Mouse (Mus musculus): ENCODE results near the gene Zgrf1. TPM values are rescaled to one million over a fixed set of nuclear protein-coding genes. Genes with fewer than 3 reads are reported as not detected.

Gene Zgrf1
- polyA plus RNA-seq, 1 experiment, result 0.46 TPM

DNA sequence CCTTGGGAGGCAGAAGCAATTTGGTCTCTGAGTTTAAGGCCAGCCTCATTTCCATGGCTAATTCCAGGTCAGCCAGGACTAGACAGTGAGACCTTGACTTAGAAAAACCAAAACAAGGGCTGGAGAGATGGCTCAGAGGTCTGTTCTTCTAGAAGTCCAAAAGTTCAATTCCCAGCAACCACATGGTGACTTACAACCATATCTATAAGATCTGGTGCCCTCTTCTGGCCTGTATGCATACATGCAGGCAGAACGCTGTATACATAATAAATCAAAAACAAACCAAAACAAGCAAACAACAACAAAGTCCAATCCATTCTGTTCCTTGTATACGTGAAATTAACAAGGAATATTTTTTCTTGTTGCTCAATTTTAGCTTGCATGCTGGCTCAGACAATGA lies 54.8 kb downstream of the Zgrf1 start:
- peaks cover 2% of the 10 kb centered on the region for H3K36me3 ChIP-seq (ENCODE audit: control insufficient read depth, insufficient read depth)
- no peak overlapping the region for H3ac ChIP-seq (ENCODE audit: control insufficient read depth, insufficient read length)
- no peak overlapping the region for H3K4me3 ChIP-seq
- H3K4me2 ChIP-seq (ENCODE audit: low read depth), result no peak overlapping the region
- H3K79me2 ChIP-seq (ENCODE audit: control insufficient read depth, insufficient read depth), result no peaks in the 10 kb centered on the region
- no peak for TF ChIP-seq MYOD1 (IDR thresholded peaks at IDR 0.05; ENCODE audit: control insufficient read depth in 1 of 3, insufficient read length in 2 of 3, low read depth in 2 of 3)
- no peak for TF ChIP-seq TCF3 (IDR thresholded peaks at IDR 0.05; ENCODE audit: insufficient read length, low read depth)
- TF ChIP-seq POLR2A (IDR thresholded peaks at IDR 0.05; ENCODE audit: insufficient read length, low read depth), result no peak
- no peak for TF ChIP-seq REST (IDR thresholded peaks at IDR 0.05; ENCODE audit: insufficient read depth, insufficient read length)
- TF ChIP-seq E2F4 (IDR thresholded peaks at IDR 0.05; ENCODE audit: insufficient read depth), result no peak
- no peak for TF ChIP-seq CEBPB (IDR thresholded peaks at IDR 0.05; ENCODE audit: insufficient read depth, poor library complexity, severe bottlenecking)
- no peak for TF ChIP-seq USF1 (IDR thresholded peaks at IDR 0.05; ENCODE audit: low read depth)
- TF ChIP-seq MAX (IDR thresholded peaks at IDR 0.05; ENCODE audit: low read depth), result no peak
- no peak for TF ChIP-seq TCF12 (IDR thresholded peaks at IDR 0.05; ENCODE audit: insufficient read depth, poor library complexity, severe bottlenecking)
- no peak for TF ChIP-seq MYOG (IDR thresholded peaks at IDR 0.05; ENCODE audit: control insufficient read depth in 1 of 3, insufficient read depth in 1 of 3, insufficient read length in 2 of 3, low read depth in 2 of 3)
- no peak for TF ChIP-seq SRF (IDR thresholded peaks at IDR 0.05; ENCODE audit: control insufficient read depth, insufficient read length, low read depth)
- TF ChIP-seq POLR2AphosphoS2 (IDR thresholded peaks at IDR 0.05; ENCODE audit: insufficient read length, low read depth), result no peak
- H3K27me3 ChIP-seq (ENCODE audit: control insufficient read depth, insufficient read depth, insufficient read length), result no peaks in the 10 kb centered on the region

GRCm38 (mm10) chr3:127625296-127625695 lies 72.0 kb downstream of the Zgrf1 start:
- peak overlapping the region; percentile 77 for H3K4me2 ChIP-seq (ENCODE audit: low read depth)
- peak overlapping the region; percentile 7 for H3K4me3 ChIP-seq
- no peak overlapping the region for H3ac ChIP-seq (ENCODE audit: control insufficient read depth, insufficient read length)
- no peak for TF ChIP-seq MAX (IDR thresholded peaks at IDR 0.05; ENCODE audit: low read depth)
- peak in 1 of 3 experiments; percentile 14 for TF ChIP-seq MYOD1 (IDR thresholded peaks at IDR 0.05; ENCODE audit: control insufficient read depth in 1 of 3, insufficient read length in 2 of 3, low read depth in 2 of 3)
- no peak for TF ChIP-seq TCF3 (IDR thresholded peaks at IDR 0.05; ENCODE audit: insufficient read length, low read depth)
- H3K27me3 ChIP-seq (ENCODE audit: control insufficient read depth, insufficient read depth, insufficient read length), result peaks cover 29% of the 10 kb centered on the region
- H3K79me2 ChIP-seq (ENCODE audit: control insufficient read depth, insufficient read depth), result no peaks in the 10 kb centered on the region
- no peaks in the 10 kb centered on the region for H3K36me3 ChIP-seq (ENCODE audit: control insufficient read depth, insufficient read depth)

DNA sequence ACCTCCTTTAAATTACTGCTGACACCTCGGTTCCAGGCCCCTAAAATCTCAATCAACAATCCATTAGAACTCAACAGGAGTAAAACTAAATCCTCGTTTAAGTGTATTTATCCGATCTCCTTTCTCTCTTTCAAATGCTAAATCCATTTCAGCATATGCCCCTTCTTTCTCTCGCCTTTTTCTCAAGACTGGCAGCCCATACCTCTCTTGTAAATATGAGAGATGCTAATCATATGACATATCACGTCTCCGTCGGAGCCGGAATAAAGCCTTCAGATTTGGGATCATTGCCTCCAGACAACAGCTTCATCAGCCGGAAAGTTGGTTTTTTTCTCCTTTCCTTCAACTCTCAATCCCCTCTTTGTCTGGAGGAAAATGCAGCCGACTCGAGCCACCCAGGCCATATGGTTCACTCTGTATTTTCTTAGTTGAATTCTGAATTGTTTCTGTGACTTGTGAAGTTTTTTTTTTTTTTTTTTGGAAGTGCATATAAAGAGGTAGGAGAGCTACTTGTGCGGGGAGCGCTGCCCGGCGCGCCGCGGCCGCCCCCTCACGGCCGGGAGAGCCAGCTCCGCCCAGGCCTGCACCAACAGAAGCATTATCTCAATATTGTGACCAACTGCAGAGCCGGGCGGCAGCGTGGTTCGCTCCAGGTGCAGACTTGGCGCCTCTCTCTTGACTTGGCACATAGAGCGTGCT lies 72.6 kb downstream of the Zgrf1 start:
- H3K79me2 ChIP-seq (ENCODE audit: control insufficient read depth, insufficient read depth), result no peaks in the 10 kb centered on the region
- peak overlapping the region; percentile 7 for H3K4me3 ChIP-seq
- H3ac ChIP-seq (ENCODE audit: control insufficient read depth, insufficient read length), result no peak overlapping the region
- no peaks in the 10 kb centered on the region for H3K36me3 ChIP-seq (ENCODE audit: control insufficient read depth, insufficient read depth)
- no peak for TF ChIP-seq TCF12 (IDR thresholded peaks at IDR 0.05; ENCODE audit: insufficient read depth, poor library complexity, severe bottlenecking)
- no peak for TF ChIP-seq USF1 (IDR thresholded peaks at IDR 0.05; ENCODE audit: low read depth)
- TF ChIP-seq MYOG (IDR thresholded peaks at IDR 0.05; ENCODE audit: control insufficient read depth in 1 of 3, insufficient read depth in 1 of 3, insufficient read length in 2 of 3, low read depth in 2 of 3), result no peak
- TF ChIP-seq MYOD1 (IDR thresholded peaks at IDR 0.05; ENCODE audit: control insufficient read depth in 1 of 3, insufficient read length in 2 of 3, low read depth in 2 of 3), result no peak
- TF ChIP-seq POLR2A (IDR thresholded peaks at IDR 0.05; ENCODE audit: insufficient read length, low read depth), result no peak
- TF ChIP-seq POLR2AphosphoS2 (IDR thresholded peaks at IDR 0.05; ENCODE audit: insufficient read length, low read depth), result no peak
- TF ChIP-seq SRF (IDR thresholded peaks at IDR 0.05; ENCODE audit: control insufficient read depth, insufficient read length, low read depth), result no peak
- TF ChIP-seq TCF3 (IDR thresholded peaks at IDR 0.05; ENCODE audit: insufficient read length, low read depth), result no peak
- no peak for TF ChIP-seq E2F4 (IDR thresholded peaks at IDR 0.05; ENCODE audit: insufficient read depth)
- TF ChIP-seq REST (IDR thresholded peaks at IDR 0.05; ENCODE audit: insufficient read depth, insufficient read length), result no peak
- TF ChIP-seq CEBPB (IDR thresholded peaks at IDR 0.05; ENCODE audit: insufficient read depth, poor library complexity, severe bottlenecking), result no peak
- no peak for TF ChIP-seq MAX (IDR thresholded peaks at IDR 0.05; ENCODE audit: low read depth)
- peaks cover 31% of the 10 kb centered on the region for H3K27me3 ChIP-seq (ENCODE audit: control insufficient read depth, insufficient read depth, insufficient read length)
- peak overlapping the region; percentile 77 for H3K4me2 ChIP-seq (ENCODE audit: low read depth)

- no peaks in the 10 kb centered on the region for H3K36me3 ChIP-seq (ENCODE audit: control insufficient read depth, insufficient read depth)
- no peak overlapping the region for H3K4me2 ChIP-seq (ENCODE audit: low read depth)
- peaks cover 31% of the 10 kb centered on the region for H3K27me3 ChIP-seq (ENCODE audit: control insufficient read depth, insufficient read depth, insufficient read length)
- no peak overlapping the region for H3K4me3 ChIP-seq
- no peak overlapping the region for H3ac ChIP-seq (ENCODE audit: control insufficient read depth, insufficient read length)
- no peaks in the 10 kb centered on the region for H3K79me2 ChIP-seq (ENCODE audit: control insufficient read depth, insufficient read depth)
- TF ChIP-seq MAX (IDR thresholded peaks at IDR 0.05; ENCODE audit: low read depth) (no peak), REST (IDR thresholded peaks at IDR 0.05; ENCODE audit: insufficient read depth, insufficient read length) (no peak), E2F4 (IDR thresholded peaks at IDR 0.05; ENCODE audit: insufficient read depth) (no peak), TCF12 (IDR thresholded peaks at IDR 0.05; ENCODE audit: insufficient read depth, poor library complexity, severe bottlenecking) (no peak), MYOG (IDR thresholded peaks at IDR 0.05; ENCODE audit: control insufficient read depth in 1 of 3, insufficient read depth in 1 of 3, insufficient read length in 2 of 3, low read depth in 2 of 3) (no peak), SRF (IDR thresholded peaks at IDR 0.05; ENCODE audit: control insufficient read depth, insufficient read length, low read depth) (no peak), POLR2AphosphoS2 (IDR thresholded peaks at IDR 0.05; ENCODE audit: insufficient read length, low read depth) (no peak), USF1 (IDR thresholded peaks at IDR 0.05; ENCODE audit: low read depth) (no peak), MYOD1 (IDR thresholded peaks at IDR 0.05; ENCODE audit: control insufficient read depth in 1 of 3, insufficient read length in 2 of 3, low read depth in 2 of 3) (no peak), CEBPB (IDR thresholded peaks at IDR 0.05; ENCODE audit: insufficient read depth, poor library complexity, severe bottlenecking) (no peak), TCF3 (IDR thresholded peaks at IDR 0.05; ENCODE audit: insufficient read length, low read depth) (no peak), POLR2A (IDR thresholded peaks at IDR 0.05; ENCODE audit: insufficient read length, low read depth) (no peak)
These were observed 73.2 kb downstream of the Zgrf1 start for GRCm38 (mm10) chr3:127626524-127626923.

Data from myocyte (in vitro differentiated cells).